Mouse (Mus musculus) neural tube, embryonic 14.5 days (tissue): ENCODE results near the gene Zfp318. TPM values are rescaled to one million over a fixed set of nuclear protein-coding genes. Genes with fewer than 3 reads are reported as not detected.
A peak's percentile ranks its signal among the peaks of the same experiment; 100 is the strongest.

Source experiments
- ATAC-seq: fragments of 200-750 bp; cut with Nextera tagmentation; 2 replicates; pipeline ENCODE4 v1.8.0; 2017; ENCODE audit warnings: low read depth, mild to moderate bottlenecking, moderate TSS enrichment, moderate library complexity
- H3K27ac ChIP-seq: fragments of 300-500 bp; sonication (generic); 2 replicates; pipeline ENCODE4 v1.5.1; 2014; ENCODE audit warnings: low read depth, mild to moderate bottlenecking, control low read depth, low read length, moderate library complexity, mixed read lengths
- H3K27me3 ChIP-seq: fragments of 300-500 bp; sonication (generic); 2 replicates; pipeline ENCODE4 v1.6.1; 2014; ENCODE audit warnings: low read length; ENCODE audit not compliant: control insufficient read depth, insufficient read depth
- H3K36me3 ChIP-seq: fragments of 300-500 bp; sonication (generic); 2 replicates; pipeline ENCODE4 v1.6.1; 2014; ENCODE audit warnings: low read length, mixed read lengths; ENCODE audit not compliant: control insufficient read depth, insufficient read depth
- H3K4me1 ChIP-seq: fragments of 300-500 bp; sonication (generic); 2 replicates; pipeline ENCODE4 v1.6.1; 2014; ENCODE audit warnings: low read length; ENCODE audit not compliant: control insufficient read depth, insufficient read depth
- H3K4me2 ChIP-seq: fragments of 300-500 bp; sonication (generic); 2 replicates; pipeline ENCODE4 v1.6.1; 2014; ENCODE audit warnings: mild to moderate bottlenecking, low read depth, low read length, control low read depth
- H3K4me3 ChIP-seq: fragments of 300-500 bp; sonication (generic); 2 replicates; pipeline ENCODE4 v1.5.1; 2014; ENCODE audit warnings: low read depth, low read length, control low read depth, mixed read lengths
- H3K9ac ChIP-seq: fragments of 300-500 bp; sonication (generic); replicated peaks from 2 replicates; pipeline ENCODE4 v1.6.1; 2014; ENCODE audit warnings: low read depth, mild to moderate bottlenecking, control low read depth, low read length, mixed read lengths
- H3K9me3 ChIP-seq: fragments of 300-500 bp; sonication (generic); 2 replicates; pipeline ENCODE4 v1.6.1; 2016; ENCODE audit warnings: low read length; ENCODE audit not compliant: control insufficient read depth
- WGBS: fragments of 180-500 bp; shearing (Covaris S2); extraction: QIAGEN DNeasy Blood & Tissue Kit; methylation state at CpG from one replicate; pipeline ENCODE4 v1.1.7; 2014; 5-methylcytosine and 5-hydroxymethylcytosine counted together
- polyA plus RNA-seq: library from polyadenylated mRNA; unstranded; fragments of >200 nt; fragmentation: Nextera tagmentation; extraction: Ambion mirVana; gene quantifications from 2 replicates; pipeline ENCODE4 v1.2.1, GENCODE M21; 2014

The Zfp318 gene
- polyA plus RNA-seq, 1 experiment from 2014 or later: 32.5 TPM

- 9% methylated on average over 10 of the region's 10 CpGs for WGBS
These were observed 74.3 kb downstream of the Zfp318 start for GRCm38 (mm10) chr17:46457791-46458190.

GRCm38 (mm10) chr17:46458439-46458838 is 74.9 kb downstream of the Zfp318 start:
- H3K9ac ChIP-seq: no peak overlapping the region
- H3K27me3 ChIP-seq: peaks cover 4% of the 10 kb centered on the region; the same call in 1 of the 2 replicates
- peaks cover 25% of the 10 kb centered on the region for H3K4me1 ChIP-seq
- H3K4me3 ChIP-seq: no peak overlapping the region
- H3K27ac ChIP-seq: no peak overlapping the region
- no peak for ATAC-seq
- WGBS: 37% methylated on average over 3 of the region's 3 CpGs
- peaks cover 9% of the 10 kb centered on the region; the same call in 1 of the 2 replicates for H3K36me3 ChIP-seq
- H3K4me2 ChIP-seq: no peak overlapping the region
- H3K9me3 ChIP-seq: no peaks in the 10 kb centered on the region

More at GRCm38 (mm10) chr17:46457791-46458190, 74.3 kb downstream of the Zfp318 start:
- Histone ChIP-seq H3K36me3 (peaks cover 9% of the 10 kb centered on the region; the same call in 1 of the 2 replicates), H3K9ac (no peak overlapping the region), H3K9me3 (no peaks in the 10 kb centered on the region), H3K27me3 (peaks cover 4% of the 10 kb centered on the region; the same call in 1 of the 2 replicates), H3K4me3 (no peak overlapping the region), H3K4me1 (peaks cover 31% of the 10 kb centered on the region), H3K27ac (no peak overlapping the region), H3K4me2 (no peak overlapping the region)
- no peak for ATAC-seq

- no peaks in the 10 kb centered on the region for H3K9me3 ChIP-seq
- H3K4me1 ChIP-seq: peaks cover 3% of the 10 kb centered on the region
- H3K9ac ChIP-seq: no peak overlapping the region; the same call in 1 of the 2 replicates
- 0 out of 2 replicates have a peak overlapping the region, but pooled peaks have one; percentile 16 for H3K4me2 ChIP-seq
- H3K27me3 ChIP-seq: peaks cover 4% of the 10 kb centered on the region; the same call in 1 of the 2 replicates
- peaks cover 17% of the 10 kb centered on the region for H3K36me3 ChIP-seq
- ATAC-seq: no peak
- no peak overlapping the region for H3K27ac ChIP-seq
- 2% methylated on average over 31 of the region's 32 CpGs for WGBS
- no peak overlapping the region for H3K4me3 ChIP-seq
These were observed 77.1 kb downstream of the Zfp318 start for GRCm38 (mm10) chr17:46460673-46461072.

- no peak for ATAC-seq
- 0 out of 2 replicates have a peak overlapping the region, but pooled peaks have one; percentile 16 for H3K4me2 ChIP-seq
- H3K4me3 ChIP-seq: no peak overlapping the region
- H3K9me3 ChIP-seq: no peaks in the 10 kb centered on the region
- H3K36me3 ChIP-seq: peaks cover 22% of the 10 kb centered on the region
- H3K4me1 ChIP-seq: no peaks in the 10 kb centered on the region; the same call in 1 of the 2 replicates
- no peak overlapping the region for H3K27ac ChIP-seq
- no peak overlapping the region; the same call in 1 of the 2 replicates for H3K9ac ChIP-seq
- WGBS: 21% methylated on average over 8 of the region's 8 CpGs
- peaks cover 4% of the 10 kb centered on the region; the same call in 1 of the 2 replicates for H3K27me3 ChIP-seq
These were observed 77.8 kb downstream of the Zfp318 start for GRCm38 (mm10) chr17:46461347-46461746.

- Histone ChIP-seq H3K9ac (no peak overlapping the region), H3K4me1 (no peaks in the 10 kb centered on the region), H3K27ac (no peak overlapping the region), H3K4me2 (no peak overlapping the region), H3K4me3 (no peak overlapping the region), H3K9me3 (no peaks in the 10 kb centered on the region), H3K27me3 (peaks cover 4% of the 10 kb centered on the region; the same call in 1 of the 2 replicates), H3K36me3 (peaks cover 31% of the 10 kb centered on the region)
- no peak for ATAC-seq
- 81% methylated on average over 5 of the region's 5 CpGs for WGBS
These were observed 78.7 kb downstream of the Zfp318 start for GRCm38 (mm10) chr17:46462226-46462625.

- peaks cover 50% of the 10 kb centered on the region for H3K36me3 ChIP-seq
- no peaks in the 10 kb centered on the region for H3K4me1 ChIP-seq
- H3K9ac ChIP-seq: no peak overlapping the region
- 72% methylated on average over 9 of the region's 9 CpGs for WGBS
- H3K4me3 ChIP-seq: no peak overlapping the region
- H3K27ac ChIP-seq: no peak overlapping the region
- H3K27me3 ChIP-seq: no peaks in the 10 kb centered on the region
- no peak for ATAC-seq
- no peak overlapping the region for H3K4me2 ChIP-seq
- H3K9me3 ChIP-seq: no peaks in the 10 kb centered on the region
These were observed 84.3 kb downstream of the Zfp318 start for GRCm38 (mm10) chr17:46467830-46468229.

Other genes with a start within 250 kb of the Zfp318 start
- 30.9 and 46.7 TPM in 2 replicates for gene Rsph9, start 239.5 kb upstream of the Zfp318 start, polyA plus RNA-seq
- 21.4 and 24.9 TPM in 2 replicates for gene Mad2l1bp, start 230.2 kb upstream of the Zfp318 start, polyA plus RNA-seq
- 28.1 and 31.3 TPM in 2 replicates for gene Gtpbp2, start 222.7 kb upstream of the Zfp318 start, polyA plus RNA-seq
- gene Polh, start 181.1 kb upstream of the Zfp318 start, polyA plus RNA-seq: 7.8 and 8.4 TPM in 2 replicates
- 40.5 and 49.4 TPM in 2 replicates for gene Xpo5, start 180.9 kb upstream of the Zfp318 start, polyA plus RNA-seq
- gene Polr1c, start 135.7 kb upstream of the Zfp318 start, polyA plus RNA-seq: 80.4 and 83.6 TPM in 2 replicates
- gene Yipf3, start 135.7 kb upstream of the Zfp318 start, polyA plus RNA-seq: 91.5 and 101 TPM in 2 replicates
- 9.1 and 10.1 TPM in 2 replicates for gene Lrrc73, start 130.2 kb upstream of the Zfp318 start, polyA plus RNA-seq
- 21.8 and 24.7 TPM in 2 replicates for gene Tjap1, start 100.7 kb upstream of the Zfp318 start, polyA plus RNA-seq
- 13.8 and 18.8 TPM in 2 replicates for gene Dlk2, start 86.3 kb upstream of the Zfp318 start, polyA plus RNA-seq
- gene Abcc10, start 55.4 kb upstream of the Zfp318 start, polyA plus RNA-seq: 9.3 and 9.9 TPM in 2 replicates
- gene Crip3, start 45.2 kb downstream of the Zfp318 start, polyA plus RNA-seq: 2.2 and 2.4 TPM in 2 replicates
- not detected in 2 replicates for gene Slc22a7, start 54.7 kb downstream of the Zfp318 start, polyA plus RNA-seq
- gene Ttbk1, start 103.9 kb downstream of the Zfp318 start, polyA plus RNA-seq: 6.3 and 7.0 TPM in 2 replicates
- 11.8 and 12.5 TPM in 2 replicates for gene Dnph1, start 113.0 kb downstream of the Zfp318 start, polyA plus RNA-seq
- gene Cul9, start 162.7 kb downstream of the Zfp318 start, polyA plus RNA-seq: 15.7 and 18.5 TPM in 2 replicates
- 5.4 and 5.5 TPM in 2 replicates for gene Srf, start 172.4 kb downstream of the Zfp318 start, polyA plus RNA-seq
- gene Ptk7, start 245.8 kb downstream of the Zfp318 start, polyA plus RNA-seq: 7.9 and 23.7 TPM in 2 replicates